Mouse (Mus musculus) lung, postnatal 0 days (tissue): ENCODE results near the gene Nek2. TPM values are rescaled to one million over a fixed set of nuclear protein-coding genes. Genes with fewer than 3 reads are reported as not detected.

Experiments
- ATAC-seq: fragments of 200-750 bp; cut with Nextera tagmentation; 2 replicates; pipeline ENCODE4 v1.8.0; 2017; ENCODE audit warnings: moderate library complexity
- DNase-seq: peaks from one replicate; pipeline ENCODE4 v3.0.0-alpha.2; 2016; ENCODE audit warnings: low spot score
- H3K27ac ChIP-seq: fragments of 300-500 bp; sonication (generic); 2 replicates; pipeline ENCODE4 v1.5.1; 2014; ENCODE audit warnings: antibody characterized with exemption, mild to moderate bottlenecking, low read length, mixed read lengths
- H3K27me3 ChIP-seq: fragments of 300-500 bp; sonication (generic); replicated peaks from 2 replicates; pipeline ENCODE4 v1.6.1; 2014; ENCODE audit warnings: low read length, mixed read lengths; ENCODE audit not compliant: insufficient read depth
- H3K36me3 ChIP-seq: fragments of 300-500 bp; sonication (generic); 2 replicates; pipeline ENCODE4 v1.6.1; 2014; ENCODE audit warnings: low read length, mixed read lengths; ENCODE audit not compliant: insufficient read depth
- H3K4me1 ChIP-seq: fragments of 300-500 bp; sonication (generic); 2 replicates; pipeline ENCODE4 v1.6.1; 2014; ENCODE audit warnings: antibody characterized with exemption, low read depth, low read length, mixed read lengths; ENCODE audit not compliant: insufficient read depth
- H3K4me2 ChIP-seq: fragments of 300-500 bp; sonication (generic); replicated peaks from 2 replicates; pipeline ENCODE4 v1.6.1; 2014; ENCODE audit warnings: low read depth, mild to moderate bottlenecking, low read length, moderate library complexity, mixed read lengths
- H3K4me3 ChIP-seq: fragments of 300-500 bp; sonication (generic); 2 replicates; pipeline ENCODE4 v1.5.1; 2014; ENCODE audit warnings: low read depth, low read length
- H3K9ac ChIP-seq: fragments of 300-500 bp; sonication (generic); replicated peaks from 2 replicates; pipeline ENCODE4 v1.6.1; 2014; ENCODE audit warnings: low read depth, mild to moderate bottlenecking
- H3K9me3 ChIP-seq: fragments of 300-500 bp; sonication (generic); 2 replicates; pipeline ENCODE4 v1.6.1; 2016; ENCODE audit warnings: low read length, mixed read lengths
- CTCF ChIP-seq: IDR thresholded peaks from 2 replicates; pipeline ENCODE4 v1.5.1; 2016; ENCODE audit warnings: antibody characterized with exemption, mild to moderate bottlenecking
- EP300 ChIP-seq: IDR thresholded peaks from 2 replicates; pipeline ENCODE4 v1.6.1; 2016; ENCODE audit warnings: antibody characterized with exemption, mild to moderate bottlenecking, control low read depth
- WGBS: fragments of 180-500 bp; shearing (Covaris S2); extraction: QIAGEN DNeasy Blood & Tissue Kit; methylation state at CpG from one replicate; pipeline ENCODE4 v1.1.7; 2014; 5-methylcytosine and 5-hydroxymethylcytosine counted together
- polyA plus RNA-seq: library from polyadenylated mRNA; unstranded; fragments of >200 nt; fragmentation: Nextera tagmentation; extraction: Ambion mirVana; gene quantifications from 2 replicates; pipeline ENCODE4 v1.2.1, GENCODE M21; 2015

Nek2 gene
- polyA plus RNA-seq, 1 experiment from 2014 or later = 4.8 TPM

- WGBS = 34% methylated on average over 10 of the region's 10 CpGs
- TF ChIP-seq CTCF (no peak), EP300 (no peak)
- peak overlapping the region; percentile 73 for H3K27ac ChIP-seq
Measured at GRCm38 (mm10) chr1:191802820-191803655, 18.2 kb upstream of the Nek2 start.

DNA sequence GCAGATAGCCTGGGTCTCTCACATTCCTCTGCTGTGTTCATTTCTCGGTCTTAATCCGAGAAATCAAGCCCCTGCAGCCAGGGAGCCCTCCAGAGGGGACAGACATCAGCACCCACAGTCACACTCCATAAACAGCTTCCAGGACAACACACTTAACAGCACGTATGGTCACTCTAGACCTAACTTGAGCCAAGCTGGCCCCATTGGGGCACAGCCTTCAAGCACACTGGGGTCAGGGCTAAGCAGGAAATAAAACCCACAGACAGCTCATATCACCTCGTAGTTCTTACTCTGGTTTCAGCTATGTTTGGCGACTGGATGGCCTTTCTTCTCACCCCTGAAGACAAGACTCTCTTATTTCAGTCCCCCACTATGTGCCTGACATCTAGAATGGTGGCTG is 16.5 kb upstream of the Nek2 start:
- Histone ChIP-seq H3K27me3 (no peaks in the 10 kb centered on the region), H3K27ac (no peak overlapping the region), H3K36me3 (no peaks in the 10 kb centered on the region), H3K4me2 (no peak overlapping the region), H3K4me3 (no peak overlapping the region), H3K9me3 (no peaks in the 10 kb centered on the region), H3K4me1 (no peaks in the 10 kb centered on the region), H3K9ac (no peak overlapping the region)
- no peak for ATAC-seq
- no peak for DNase-seq
- TF ChIP-seq EP300 = no peak
- TF ChIP-seq CTCF = no peak
- 50% methylated on average over 5 of the region's 5 CpGs for WGBS

More at GRCm38 (mm10) chr1:191802820-191803655, 18.2 kb upstream of the Nek2 start:
- Histone ChIP-seq H3K27me3 (no peaks in the 10 kb centered on the region), H3K9ac (no peak overlapping the region), H3K4me2 (0 out of 2 replicates have a peak overlapping the region, but pooled peaks have one; percentile 23), H3K4me1 (no peaks in the 10 kb centered on the region), H3K9me3 (no peaks in the 10 kb centered on the region), H3K4me3 (no peak overlapping the region), H3K36me3 (no peaks in the 10 kb centered on the region)
- ATAC-seq = peak; percentile 66
- peak; percentile 36 for DNase-seq

DNA sequence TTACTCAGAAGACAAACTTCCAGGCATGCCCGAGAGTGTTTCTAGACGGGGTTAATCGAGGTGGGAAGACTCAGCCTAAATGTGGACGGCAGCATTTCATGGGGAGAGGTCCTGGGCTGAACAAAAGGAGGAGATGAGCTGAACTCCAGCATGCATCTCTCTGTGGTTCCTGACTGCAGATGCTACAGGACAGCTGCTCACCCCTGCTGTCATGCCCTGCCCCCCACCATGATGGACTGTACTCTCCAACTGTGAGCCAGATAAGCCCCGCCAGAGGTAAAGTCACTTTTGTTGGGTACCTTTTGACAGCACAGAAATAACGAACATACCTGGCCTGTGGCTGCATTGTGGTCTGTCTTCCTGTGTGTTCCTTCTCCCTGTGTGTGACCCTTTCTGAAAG is 15.5 kb upstream of the Nek2 start:
- ATAC-seq (no peak), DNase-seq (no peak)
- TF ChIP-seq EP300 (no peak), CTCF (no peak)
- Histone ChIP-seq H3K36me3 (no peaks in the 10 kb centered on the region), H3K27me3 (no peaks in the 10 kb centered on the region), H3K4me2 (no peak overlapping the region), H3K9ac (no peak overlapping the region), H3K4me3 (no peak overlapping the region), H3K27ac (no peak overlapping the region), H3K4me1 (no peaks in the 10 kb centered on the region), H3K9me3 (no peaks in the 10 kb centered on the region)
- WGBS = 65% methylated on average over 6 of the region's 6 CpGs

DNA sequence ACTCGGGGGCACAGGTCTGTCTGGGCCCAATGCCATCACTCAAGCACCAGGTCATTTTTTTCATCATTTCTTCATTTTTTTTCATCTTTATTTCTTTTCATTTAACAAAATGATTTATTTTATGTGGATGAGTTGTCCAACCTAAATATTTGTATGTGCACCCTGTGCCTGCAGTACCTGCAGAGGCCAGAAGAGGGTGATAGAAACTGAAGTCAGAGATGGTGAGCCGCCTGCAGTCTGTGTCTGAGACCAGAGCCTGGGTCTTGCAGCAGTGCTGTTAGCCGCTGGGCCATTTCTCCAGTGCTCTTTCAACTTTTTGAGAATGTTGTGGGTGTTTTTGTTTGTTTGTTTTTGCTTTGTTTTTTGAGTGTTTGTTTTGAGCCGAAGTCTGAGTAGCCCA is 14.5 kb upstream of the Nek2 start:
- H3K4me3 ChIP-seq = no peak overlapping the region
- H3K36me3 ChIP-seq = no peaks in the 10 kb centered on the region
- no peak overlapping the region for H3K9ac ChIP-seq
- no peak for ATAC-seq
- H3K27me3 ChIP-seq = no peaks in the 10 kb centered on the region
- TF ChIP-seq CTCF (peak; percentile 38), EP300 (no peak)
- H3K27ac ChIP-seq = no peak overlapping the region
- H3K9me3 ChIP-seq = no peaks in the 10 kb centered on the region
- WGBS = 88% methylated on average over 4 of the region's 4 CpGs
- no peak for DNase-seq
- H3K4me2 ChIP-seq = no peak overlapping the region
- H3K4me1 ChIP-seq = no peaks in the 10 kb centered on the region

DNA sequence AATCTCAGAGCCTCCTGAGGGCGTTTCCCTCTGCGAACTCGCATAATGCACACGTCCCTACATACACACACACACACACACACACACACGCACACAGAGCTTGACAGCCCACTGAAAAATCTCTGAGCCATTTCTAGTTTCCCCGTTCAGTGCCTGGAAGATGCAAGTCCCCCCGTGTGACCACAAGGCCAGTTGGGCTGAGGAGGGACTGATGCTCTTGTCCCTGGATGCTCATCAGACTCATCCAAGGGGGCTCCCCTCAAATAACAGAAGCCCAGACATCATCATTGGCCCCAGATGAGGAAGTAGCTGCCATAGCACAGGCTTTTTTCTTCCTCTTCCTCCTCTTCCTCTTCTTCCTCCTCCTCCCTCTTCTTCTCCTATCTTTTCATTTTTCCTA is 13.3 kb upstream of the Nek2 start:
- ATAC-seq (no peak), DNase-seq (no peak)
- no peak overlapping the region for H3K4me2 ChIP-seq
- no peaks in the 10 kb centered on the region for H3K9me3 ChIP-seq
- no peaks in the 10 kb centered on the region for H3K36me3 ChIP-seq
- WGBS = 83% methylated on average over 7 of the region's 7 CpGs
- TF ChIP-seq EP300 = no peak
- no peak for TF ChIP-seq CTCF
- H3K27me3 ChIP-seq = no peaks in the 10 kb centered on the region
- no peak overlapping the region for H3K4me3 ChIP-seq
- no peak overlapping the region for H3K27ac ChIP-seq
- H3K9ac ChIP-seq = no peak overlapping the region
- no peaks in the 10 kb centered on the region for H3K4me1 ChIP-seq

GRCm38 (mm10) chr1:191808688-191809223 is 12.5 kb upstream of the Nek2 start:
- no peak overlapping the region for H3K4me2 ChIP-seq
- DNase-seq (no peak), ATAC-seq (no peak)
- no peaks in the 10 kb centered on the region for H3K36me3 ChIP-seq
- no peaks in the 10 kb centered on the region for H3K4me1 ChIP-seq
- no peaks in the 10 kb centered on the region for H3K27me3 ChIP-seq
- no peak overlapping the region for H3K9ac ChIP-seq
- no peak overlapping the region for H3K27ac ChIP-seq
- TF ChIP-seq EP300 = no peak
- no peak for TF ChIP-seq CTCF
- no peak overlapping the region for H3K4me3 ChIP-seq
- H3K9me3 ChIP-seq = no peaks in the 10 kb centered on the region
- WGBS = 54% methylated on average over 12 of the region's 12 CpGs
